Mouse (Mus musculus) layer of hippocampus, adult 6 months (tissue): ENCODE results near the gene Dmgdh. TPM values are rescaled to one million over a fixed set of nuclear protein-coding genes. Genes with fewer than 3 reads are reported as not detected.

Experiments
- long read RNA-seq, 2 experiments: library from polyadenylated mRNA; unstranded; transcript quantifications; one replicate each; pipeline ENCODE4 v2.0.0; 2019 to 2020
- microRNA-seq: library from miRNA; unstranded; fragments of <30 nt; microRNA quantifications from one replicate; pipeline ENCODE4 v1.2.0, GENCODE M21; 2020
- polyA plus RNA-seq: library from polyadenylated mRNA; unstranded; fragments of <200 nt; fragmentation: Nextera tagmentation; gene quantifications from 2 replicates; pipeline ENCODE4 v1.2.3, GENCODE M21; 2021

Dmgdh gene
- polyA plus RNA-seq, result 0.06 and 0.31 TPM in 2 replicates
- long read RNA-seq, experiment 1, result 0 reads
- long read RNA-seq, experiment 2, result 0 reads

GRCm38 (mm10) chr13:93674131-93674561 lies at the start of gene Dmgdh, which contains the start of gene Bhmt2:
Gene Dmgdh, plus strand, starts transcription at chr13:93674433.
Gene Bhmt2, minus strand, starts transcription at chr13:93674302.

GRCm38 (mm10) chr13:93637282-93638245 lies 36.7 kb upstream of the Dmgdh start, which contains the start of gene Bhmt:
Gene Bhmt, minus strand, starts transcription at chr13:93637961.

GRCm38 (mm10) chr13:93771588-93772278 lies 97.5 kb downstream of the Dmgdh start, which contains the start of gene Arsb:
Gene Arsb, plus strand, starts transcription at chr13:93771630.

Small RNA genes within 50 kb of the gene (microRNA-seq; reads per million reads assigned to microRNA genes)
- not detected for gene Mir5624

Other genes starting within 250 kb of the Dmgdh start
- gene Jmy, start 174.6 kb upstream of the Dmgdh start, polyA plus RNA-seq, result 2.1 and 2.6 TPM in 2 replicates
- 0.58 TPM in 1 of 2 replicates, not detected in the other for gene Bhmt, start 36.5 kb upstream of the Dmgdh start, polyA plus RNA-seq
- gene Bhmt2, start 131 bp upstream of the Dmgdh start, polyA plus RNA-seq, result 0.16 TPM in 1 of 2 replicates, not detected in the other
- 58.8 and 72.0 TPM in 2 replicates for gene Arsb, start 97.2 kb downstream of the Dmgdh start, polyA plus RNA-seq